Mouse (Mus musculus) forebrain, postnatal 0 days (tissue): ENCODE data around the gene Ntrk3. TPM values are rescaled to one million over a fixed set of nuclear protein-coding genes. Genes with fewer than 3 reads are reported as not detected.

Experiments used
- ATAC-seq: fragments of 200-750 bp; cut with Nextera tagmentation; 2 replicates; pipeline ENCODE4 v1.8.0; 2017; ENCODE audit warnings: mild to moderate bottlenecking, moderate library complexity
- DNase-seq: peaks from one replicate; pipeline ENCODE4 v3.0.0-alpha.2; 2015
- H3K27ac ChIP-seq: fragments of 300-500 bp; sonication (generic); 2 replicates; pipeline ENCODE4 v1.5.1; 2014; ENCODE audit warnings: low read depth, mild to moderate bottlenecking, antibody characterized with exemption, low read length, moderate library complexity, mixed read lengths
- H3K27me3 ChIP-seq: fragments of 300-500 bp; sonication (generic); 2 replicates; pipeline ENCODE4 v1.6.1; 2014; ENCODE audit warnings: mild to moderate bottlenecking, low read length, mixed read lengths; ENCODE audit not compliant: insufficient read depth
- H3K36me3 ChIP-seq: fragments of 300-500 bp; sonication (generic); 2 replicates; pipeline ENCODE4 v1.6.1; 2014; ENCODE audit warnings: mild to moderate bottlenecking, moderate library complexity; ENCODE audit not compliant: insufficient read depth
- H3K4me1 ChIP-seq: fragments of 300-500 bp; sonication (generic); 2 replicates; pipeline ENCODE4 v1.6.1; 2014; ENCODE audit warnings: antibody characterized with exemption; ENCODE audit not compliant: insufficient read depth
- H3K4me2 ChIP-seq: fragments of 300-500 bp; sonication (generic); 2 replicates; pipeline ENCODE4 v1.6.1; 2014; ENCODE audit warnings: low read depth, mild to moderate bottlenecking, moderate library complexity
- H3K4me3 ChIP-seq: fragments of 300-500 bp; sonication (generic); 2 replicates; pipeline ENCODE4 v1.5.1; 2014; ENCODE audit warnings: low read depth, low read length, mixed read lengths
- H3K9ac ChIP-seq: fragments of 300-500 bp; sonication (generic); 2 replicates; pipeline ENCODE4 v1.6.1; 2014; ENCODE audit warnings: mild to moderate bottlenecking
- H3K9me3 ChIP-seq: fragments of 300-500 bp; sonication (generic); 2 replicates; pipeline ENCODE4 v1.6.1; 2016; ENCODE audit warnings: low read length
- CTCF ChIP-seq: sonication (generic); IDR thresholded peaks from 2 replicates; pipeline ENCODE4 v1.5.1; 2016; ENCODE audit warnings: antibody characterized with exemption, control low read depth, low read depth
- WGBS: fragments of 180-500 bp; shearing (Covaris S2); extraction: QIAGEN DNeasy Blood & Tissue Kit; methylation state at CpG from one replicate; pipeline ENCODE4 v1.1.7; 2014; 5-methylcytosine and 5-hydroxymethylcytosine counted together
- polyA plus RNA-seq: library from polyadenylated mRNA; unstranded; fragments of >200 nt; fragmentation: Nextera tagmentation; extraction: Ambion mirVana; gene quantifications from 2 replicates; pipeline ENCODE4 v1.2.1, GENCODE M21; 2015
- total RNA-seq: library from RNA; depleted of rRNA; stranded (reverse); fragments of >200 nt; gene quantifications from 2 replicates; pipeline ENCODE4 v1.2.3, GENCODE M21; 2014

The Ntrk3 gene
- total and polyA plus RNA-seq, 2 experiments from 2014 or later: 28.5 to 90.1 TPM

- no peak overlapping the region for H3K4me2 ChIP-seq
- no peaks in the 10 kb centered on the region for H3K9me3 ChIP-seq
- H3K27me3 ChIP-seq: no peaks in the 10 kb centered on the region
- DNase-seq (no peak), ATAC-seq (no peak)
- no peaks in the 10 kb centered on the region for H3K4me1 ChIP-seq
- no peak overlapping the region for H3K9ac ChIP-seq
- no peak overlapping the region for H3K4me3 ChIP-seq
- H3K36me3 ChIP-seq: no peaks in the 10 kb centered on the region
- no peak for TF ChIP-seq CTCF
- no peak overlapping the region for H3K27ac ChIP-seq
Observed at GRCm38 (mm10) chr7:78398377-78398776, 339.4 kb downstream of the Ntrk3 start.

- ATAC-seq: no peak
- no peak for TF ChIP-seq CTCF
- H3K4me3 ChIP-seq: no peak overlapping the region
- H3K9ac ChIP-seq: no peak overlapping the region
- no peaks in the 10 kb centered on the region for H3K36me3 ChIP-seq
- no peak overlapping the region for H3K4me2 ChIP-seq
- no peaks in the 10 kb centered on the region for H3K4me1 ChIP-seq
- WGBS: 73% methylated on average over 4 of the region's 4 CpGs
- H3K27me3 ChIP-seq: no peaks in the 10 kb centered on the region
- no peaks in the 10 kb centered on the region for H3K9me3 ChIP-seq
- H3K27ac ChIP-seq: no peak overlapping the region
- DNase-seq: no peak
Observed at GRCm38 (mm10) chr7:78397215-78397614, 340.6 kb downstream of the Ntrk3 start.

GRCm38 (mm10) chr7:78390019-78390418 lies 347.8 kb downstream of the Ntrk3 start:
- Histone ChIP-seq H3K4me2 (no peak overlapping the region), H3K9ac (no peak overlapping the region), H3K27ac (no peak overlapping the region), H3K4me3 (no peak overlapping the region), H3K36me3 (no peaks in the 10 kb centered on the region), H3K27me3 (no peaks in the 10 kb centered on the region), H3K4me1 (no peaks in the 10 kb centered on the region), H3K9me3 (no peaks in the 10 kb centered on the region)
- DNase-seq (peak; percentile 29), ATAC-seq (peak; percentile 54)
- WGBS: 75% methylated on average over 3 of the region's 3 CpGs
- no peak for TF ChIP-seq CTCF

GRCm38 (mm10) chr7:78388101-78388500 lies 349.7 kb downstream of the Ntrk3 start:
- H3K9me3 ChIP-seq: no peaks in the 10 kb centered on the region
- TF ChIP-seq CTCF: no peak
- WGBS: 65% methylated on average over 5 of the region's 5 CpGs

GRCm38 (mm10) chr7:78385971-78386370 lies 351.8 kb downstream of the Ntrk3 start:
- Histone ChIP-seq H3K36me3 (no peaks in the 10 kb centered on the region), H3K4me1 (no peaks in the 10 kb centered on the region), H3K4me2 (no peak overlapping the region), H3K9ac (no peak overlapping the region), H3K4me3 (no peak overlapping the region), H3K27ac (no peak overlapping the region), H3K27me3 (no peaks in the 10 kb centered on the region), H3K9me3 (no peaks in the 10 kb centered on the region)
- DNase-seq (peak; percentile 26), ATAC-seq (peak; percentile 48; the same call in 1 of the 2 replicates)
- WGBS: 52% methylated on average over 1 of the region's 1 CpGs
- TF ChIP-seq CTCF: no peak

More at GRCm38 (mm10) chr7:78388101-78388500, 349.7 kb downstream of the Ntrk3 start:
- Histone ChIP-seq H3K27me3 (no peaks in the 10 kb centered on the region), H3K9ac (no peak overlapping the region), H3K27ac (no peak overlapping the region), H3K36me3 (no peaks in the 10 kb centered on the region), H3K4me2 (no peak overlapping the region), H3K4me1 (no peaks in the 10 kb centered on the region), H3K4me3 (no peak overlapping the region)
- DNase-seq (no peak), ATAC-seq (no peak)

GRCm38 (mm10) chr7:78384111-78384510 lies 353.7 kb downstream of the Ntrk3 start:
- H3K9ac ChIP-seq: no peak overlapping the region
- no peaks in the 10 kb centered on the region for H3K4me1 ChIP-seq
- no peaks in the 10 kb centered on the region for H3K27me3 ChIP-seq
- no peak overlapping the region for H3K4me2 ChIP-seq
- H3K9me3 ChIP-seq: no peaks in the 10 kb centered on the region
- H3K36me3 ChIP-seq: no peaks in the 10 kb centered on the region
- ATAC-seq (no peak), DNase-seq (no peak)
- H3K4me3 ChIP-seq: no peak overlapping the region
- no peak for TF ChIP-seq CTCF
- no peak overlapping the region for H3K27ac ChIP-seq

- Histone ChIP-seq H3K9me3 (no peaks in the 10 kb centered on the region), H3K4me2 (no peak overlapping the region), H3K4me1 (no peaks in the 10 kb centered on the region), H3K27me3 (no peaks in the 10 kb centered on the region), H3K4me3 (no peak overlapping the region), H3K36me3 (no peaks in the 10 kb centered on the region), H3K27ac (no peak overlapping the region), H3K9ac (no peak overlapping the region)
- ATAC-seq: no peak
- DNase-seq: no peak
- WGBS: 28% methylated on average over 1 of the region's 1 CpGs
- 0 out of 2 replicates have a peak, but pooled peaks have one; percentile 16 for TF ChIP-seq CTCF
Observed at GRCm38 (mm10) chr7:78382126-78382525, 355.7 kb downstream of the Ntrk3 start.

- Histone ChIP-seq H3K4me2 (no peak overlapping the region), H3K27me3 (no peaks in the 10 kb centered on the region), H3K36me3 (no peaks in the 10 kb centered on the region), H3K9me3 (no peaks in the 10 kb centered on the region), H3K27ac (no peak overlapping the region), H3K9ac (no peak overlapping the region), H3K4me1 (no peaks in the 10 kb centered on the region), H3K4me3 (no peak overlapping the region)
- no peak for TF ChIP-seq CTCF
- ATAC-seq: no peak
- DNase-seq: no peak
- 73% methylated on average over 5 of the region's 5 CpGs for WGBS
Observed at GRCm38 (mm10) chr7:78379784-78380183, 358.0 kb downstream of the Ntrk3 start.
